Mouse (Mus musculus): ENCODE measurements around the gene Zfp963.

DNA sequence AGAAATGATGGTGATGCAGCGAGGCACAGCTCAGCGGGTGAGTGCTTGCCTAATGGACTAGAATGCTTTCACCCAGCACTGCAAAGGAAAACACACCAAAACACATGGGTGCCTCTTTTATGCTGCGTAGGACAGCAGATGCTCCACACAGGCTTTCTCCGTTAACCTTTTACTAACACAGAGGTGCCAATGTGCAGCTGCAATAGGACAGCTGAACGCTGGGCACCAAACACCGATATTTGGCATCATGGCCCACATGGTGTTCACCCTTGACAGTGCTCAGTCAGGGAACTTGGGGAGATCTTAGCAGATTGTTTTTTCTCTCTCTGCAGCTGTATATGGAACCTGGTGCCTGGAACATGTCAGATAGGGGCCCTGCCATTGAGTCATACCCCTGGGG is 45.1 kb upstream of the Zfp963 start:
- TF ChIP-seq CTCF (IDR thresholded peaks at IDR 0.05; ENCODE audit: borderline replicate concordance, extremely low read depth, insufficient read depth, insufficient read length) (no peak), POLR2A (IDR thresholded peaks at IDR 0.05; ENCODE audit: borderline replicate concordance, extremely low read depth, insufficient read depth, insufficient read length, poor library complexity, severe bottlenecking) (no peak)
